Mouse (Mus musculus) liver, adult 2 months (tissue): Measurements from ENCODE around the gene Plch2. TPM values are rescaled to one million over a fixed set of nuclear protein-coding genes. Genes with fewer than 3 reads are reported as not detected.

ENCODE experiments used
- DNase-seq: peaks from one replicate; pipeline ENCODE4 v3.0.0-alpha.2; 2011; ENCODE audit warnings: low read depth, low spot score; ENCODE audit errors: extremely low read depth
- H3K27ac ChIP-seq: fragments of 200-500 bp; replicated peaks from 2 replicates; pipeline ENCODE4 v1.5.1; 2012; ENCODE audit warnings: low read depth, mild to moderate bottlenecking, control low read depth, inconsistent platforms, low read length; ENCODE audit not compliant: insufficient read depth
- H3K27me3 ChIP-seq: fragments of 200-500 bp; 2 replicates; pipeline ENCODE4 v1.6.1; 2012; ENCODE audit warnings: mild to moderate bottlenecking, moderate library complexity, low read length, inconsistent platforms; ENCODE audit not compliant: control insufficient read depth, insufficient read depth
- H3K36me3 ChIP-seq: fragments of 200-500 bp; 2 replicates; pipeline ENCODE4 v1.6.1; 2012; ENCODE audit warnings: low read length, inconsistent platforms; ENCODE audit not compliant: control insufficient read depth, insufficient read depth
- H3K4me1 ChIP-seq: fragments of 200-500 bp; 2 replicates; pipeline ENCODE4 v1.6.1; 2011; ENCODE audit warnings: low read length; ENCODE audit not compliant: control insufficient read depth, insufficient read depth
- H3K4me3 ChIP-seq: fragments of 200-500 bp; 2 replicates; pipeline ENCODE4 v1.5.1; 2011; ENCODE audit warnings: low read depth, mild to moderate bottlenecking, control low read depth, low read length, moderate library complexity; ENCODE audit not compliant: insufficient read depth
- H3K79me2 ChIP-seq: fragments of 200-500 bp; 2 replicates; pipeline ENCODE4 v1.6.1; 2012; ENCODE audit warnings: inconsistent platforms, mild to moderate bottlenecking, low read length, moderate library complexity; ENCODE audit not compliant: control insufficient read depth, insufficient read depth
- H3K9ac ChIP-seq: fragments of 200-500 bp; 2 replicates; pipeline ENCODE4 v1.6.1; 2012; ENCODE audit warnings: low read depth, mild to moderate bottlenecking, control low read depth, inconsistent platforms, low read length
- CTCF ChIP-seq: fragments of 200-500 bp; IDR thresholded peaks from 2 replicates; pipeline ENCODE4 v1.5.1; 2011; ENCODE audit warnings: low read depth, low read length, control low read depth
- POLR2A ChIP-seq: fragments of 200-500 bp; IDR thresholded peaks from 2 replicates; pipeline ENCODE4 v1.6.1; 2011; ENCODE audit warnings: low read length, control low read depth; ENCODE audit not compliant: insufficient read depth; ENCODE audit errors: extremely low read depth
- WGBS: fragments of 180-500 bp; shearing (Covaris S2); methylation state at CpG from one replicate; pipeline ENCODE4 v1.1.7; 2018; 5-methylcytosine and 5-hydroxymethylcytosine counted together
- polyA plus RNA-seq: library from polyadenylated mRNA; depleted of rRNA; stranded (reverse); fragments of >200 nt; gene quantifications from 2 replicates; pipeline ENCODE4 v1.2.3, GENCODE M21; 2012
- total RNA-seq: library from RNA; depleted of rRNA; stranded (reverse); fragments of >200 nt; gene quantifications from 2 replicates; pipeline ENCODE4 v1.2.3, GENCODE M21; 2014

Gene Plch2
- total and polyA plus RNA-seq, 2 experiments, result 0.01 TPM; not detected in 1

- TF ChIP-seq CTCF (no peak), POLR2A (no peak)
- Histone ChIP-seq H3K79me2 (no peaks in the 10 kb centered on the region), H3K4me3 (no peak overlapping the region), H3K9ac (no peak overlapping the region), H3K27ac (no peak overlapping the region), H3K36me3 (no peaks in the 10 kb centered on the region), H3K27me3 (no peaks in the 10 kb centered on the region), H3K4me1 (peaks cover 9% of the 10 kb centered on the region; the same call in 1 of the 2 replicates)
- 76% methylated on average over 2 of the region's 2 CpGs for WGBS
- peak; percentile 19 for DNase-seq
Measured at GRCm38 (mm10) chr4:155012115-155012514, 44.5 kb downstream of the Plch2 start.

- WGBS, result 76% methylated on average over 8 of the region's 8 CpGs
- DNase-seq, result no peak
- Histone ChIP-seq H3K4me1 (peaks cover 9% of the 10 kb centered on the region; the same call in 1 of the 2 replicates), H3K79me2 (no peaks in the 10 kb centered on the region), H3K36me3 (no peaks in the 10 kb centered on the region), H3K27ac (no peak overlapping the region), H3K9ac (no peak overlapping the region), H3K27me3 (no peaks in the 10 kb centered on the region), H3K4me3 (no peak overlapping the region)
- TF ChIP-seq CTCF (no peak), POLR2A (no peak)
Measured at GRCm38 (mm10) chr4:155011312-155012025, 45.1 kb downstream of the Plch2 start.

GRCm38 (mm10) chr4:155010870-155011269 lies 45.7 kb downstream of the Plch2 start:
- Histone ChIP-seq H3K36me3 (no peaks in the 10 kb centered on the region), H3K27ac (no peak overlapping the region), H3K27me3 (no peaks in the 10 kb centered on the region), H3K9ac (no peak overlapping the region), H3K4me3 (no peak overlapping the region), H3K4me1 (peaks cover 5% of the 10 kb centered on the region; the same call in 1 of the 2 replicates), H3K79me2 (no peaks in the 10 kb centered on the region)
- DNase-seq, result peak; percentile 66
- 48% methylated on average over 5 of the region's 5 CpGs for WGBS
- TF ChIP-seq CTCF (no peak), POLR2A (no peak)

GRCm38 (mm10) chr4:155009216-155009615 lies 47.4 kb downstream of the Plch2 start:
- WGBS, result 77% methylated on average over 3 of the region's 3 CpGs
- no peak for TF ChIP-seq POLR2A

GRCm38 (mm10) chr4:155008075-155008474 lies 48.5 kb downstream of the Plch2 start:
- Histone ChIP-seq H3K27ac (no peak overlapping the region), H3K36me3 (no peaks in the 10 kb centered on the region), H3K27me3 (no peaks in the 10 kb centered on the region), H3K4me3 (no peak overlapping the region), H3K4me1 (no peaks in the 10 kb centered on the region), H3K79me2 (no peaks in the 10 kb centered on the region), H3K9ac (no peak overlapping the region)
- DNase-seq, result no peak
- TF ChIP-seq POLR2A (no peak), CTCF (no peak)

More at GRCm38 (mm10) chr4:155009216-155009615, 47.4 kb downstream of the Plch2 start:
- Histone ChIP-seq H3K27ac (no peak overlapping the region), H3K79me2 (no peaks in the 10 kb centered on the region), H3K9ac (no peak overlapping the region), H3K36me3 (no peaks in the 10 kb centered on the region), H3K4me1 (no peaks in the 10 kb centered on the region), H3K27me3 (no peaks in the 10 kb centered on the region), H3K4me3 (no peak overlapping the region)
- DNase-seq, result no peak

- 88% methylated on average over 3 of the region's 3 CpGs for WGBS
- no peak overlapping the region for H3K27ac ChIP-seq
- no peak overlapping the region for H3K9ac ChIP-seq
- H3K4me3 ChIP-seq, result no peak overlapping the region
- no peaks in the 10 kb centered on the region for H3K27me3 ChIP-seq
- no peak for DNase-seq
- no peaks in the 10 kb centered on the region for H3K4me1 ChIP-seq
- TF ChIP-seq POLR2A (no peak), CTCF (no peak)
- no peaks in the 10 kb centered on the region for H3K36me3 ChIP-seq
- H3K79me2 ChIP-seq, result no peaks in the 10 kb centered on the region
Measured at GRCm38 (mm10) chr4:155007641-155008040, 48.9 kb downstream of the Plch2 start.
